Mouse (Mus musculus): ENCODE results near the gene D430041D05Rik. TPM values are rescaled to one million over a fixed set of nuclear protein-coding genes. Genes with fewer than 3 reads are reported as not detected.

D430041D05Rik gene
- polyA plus RNA-seq, 1 experiment, result not detected

- Histone ChIP-seq H3K4me3 (ENCODE audit: insufficient read depth, low read length) (no peak overlapping the region), H3K27ac (ENCODE audit: insufficient read depth, low read depth, low read length) (no peak overlapping the region), H3K4me1 (ENCODE audit: control insufficient read depth, insufficient read depth, low read length) (no peaks in the 10 kb centered on the region)
- no peak for TF ChIP-seq POLR2A (IDR thresholded peaks at IDR 0.05; ENCODE audit: borderline replicate concordance, low read depth, low read length)
Observed at GRCm38 (mm10) chr2:104157831-104158230, 253.0 kb downstream of the D430041D05Rik start.

- no peak overlapping the region for H3K4me3 ChIP-seq (ENCODE audit: insufficient read depth, low read length)
- no peak overlapping the region for H3K27ac ChIP-seq (ENCODE audit: insufficient read depth, low read depth, low read length)
- no peak for TF ChIP-seq CTCF (IDR thresholded peaks at IDR 0.05; ENCODE audit: low read depth, low read length)
- no peak for TF ChIP-seq POLR2A (IDR thresholded peaks at IDR 0.05; ENCODE audit: borderline replicate concordance, low read depth, low read length)
- H3K4me1 ChIP-seq (ENCODE audit: control insufficient read depth, insufficient read depth, low read length), result no peaks in the 10 kb centered on the region
Observed at GRCm38 (mm10) chr2:104153876-104154275, 256.9 kb downstream of the D430041D05Rik start.

- no peak overlapping the region for H3K4me3 ChIP-seq (ENCODE audit: insufficient read depth, low read length)
- TF ChIP-seq POLR2A (IDR thresholded peaks at IDR 0.05; ENCODE audit: borderline replicate concordance, low read depth, low read length) (no peak), CTCF (IDR thresholded peaks at IDR 0.05; ENCODE audit: low read depth, low read length) (no peak)
Observed at GRCm38 (mm10) chr2:104153345-104153744, 257.5 kb downstream of the D430041D05Rik start.

GRCm38 (mm10) chr2:104150608-104151397, 260.0 kb downstream of the D430041D05Rik start:
- no peak overlapping the region for H3K27ac ChIP-seq (ENCODE audit: insufficient read depth, low read depth, low read length)
- no peak overlapping the region for H3K4me3 ChIP-seq (ENCODE audit: insufficient read depth, low read length)
- TF ChIP-seq POLR2A (IDR thresholded peaks at IDR 0.05; ENCODE audit: borderline replicate concordance, low read depth, low read length), result no peak
- TF ChIP-seq CTCF (IDR thresholded peaks at IDR 0.05; ENCODE audit: low read depth, low read length), result no peak
- H3K4me1 ChIP-seq (ENCODE audit: control insufficient read depth, insufficient read depth, low read length), result no peaks in the 10 kb centered on the region

More at GRCm38 (mm10) chr2:104153345-104153744, 257.5 kb downstream of the D430041D05Rik start:
- Histone ChIP-seq H3K27ac (ENCODE audit: insufficient read depth, low read depth, low read length) (no peak overlapping the region), H3K4me1 (ENCODE audit: control insufficient read depth, insufficient read depth, low read length) (no peaks in the 10 kb centered on the region)

- Histone ChIP-seq H3K27ac (ENCODE audit: insufficient read depth, low read depth, low read length) (no peak overlapping the region), H3K4me3 (ENCODE audit: insufficient read depth, low read length) (no peak overlapping the region), H3K4me1 (ENCODE audit: control insufficient read depth, insufficient read depth, low read length) (no peaks in the 10 kb centered on the region)
- no peak for TF ChIP-seq POLR2A (IDR thresholded peaks at IDR 0.05; ENCODE audit: borderline replicate concordance, low read depth, low read length)
- no peak for TF ChIP-seq CTCF (IDR thresholded peaks at IDR 0.05; ENCODE audit: low read depth, low read length)
Observed at GRCm38 (mm10) chr2:104147910-104148561, 262.8 kb downstream of the D430041D05Rik start.

GRCm38 (mm10) chr2:104145983-104146382, 264.8 kb downstream of the D430041D05Rik start:
- no peaks in the 10 kb centered on the region for H3K4me1 ChIP-seq (ENCODE audit: control insufficient read depth, insufficient read depth, low read length)
- no peak overlapping the region for H3K4me3 ChIP-seq (ENCODE audit: insufficient read depth, low read length)
- no peak overlapping the region for H3K27ac ChIP-seq (ENCODE audit: insufficient read depth, low read depth, low read length)
- no peak for TF ChIP-seq POLR2A (IDR thresholded peaks at IDR 0.05; ENCODE audit: borderline replicate concordance, low read depth, low read length)
- TF ChIP-seq CTCF (IDR thresholded peaks at IDR 0.05; ENCODE audit: low read depth, low read length), result no peak

- Histone ChIP-seq H3K4me3 (ENCODE audit: insufficient read depth, low read length) (no peak overlapping the region), H3K27ac (ENCODE audit: insufficient read depth, low read depth, low read length) (no peak overlapping the region), H3K4me1 (ENCODE audit: control insufficient read depth, insufficient read depth, low read length) (no peaks in the 10 kb centered on the region)
- TF ChIP-seq POLR2A (IDR thresholded peaks at IDR 0.05; ENCODE audit: borderline replicate concordance, low read depth, low read length) (no peak), CTCF (IDR thresholded peaks at IDR 0.05; ENCODE audit: low read depth, low read length) (no peak)
Observed at GRCm38 (mm10) chr2:104144004-104144403, 266.8 kb downstream of the D430041D05Rik start.

- Histone ChIP-seq H3K4me3 (ENCODE audit: insufficient read depth, low read length) (no peak overlapping the region), H3K4me1 (ENCODE audit: control insufficient read depth, insufficient read depth, low read length) (no peaks in the 10 kb centered on the region), H3K27ac (ENCODE audit: insufficient read depth, low read depth, low read length) (no peak overlapping the region)
- TF ChIP-seq POLR2A (IDR thresholded peaks at IDR 0.05; ENCODE audit: borderline replicate concordance, low read depth, low read length) (no peak), CTCF (IDR thresholded peaks at IDR 0.05; ENCODE audit: low read depth, low read length) (no peak)
Observed at GRCm38 (mm10) chr2:104142140-104142539, 268.7 kb downstream of the D430041D05Rik start.

GRCm38 (mm10) chr2:104135920-104136319, 274.9 kb downstream of the D430041D05Rik start:
- TF ChIP-seq CTCF (IDR thresholded peaks at IDR 0.05; ENCODE audit: low read depth, low read length) (no peak), POLR2A (IDR thresholded peaks at IDR 0.05; ENCODE audit: borderline replicate concordance, low read depth, low read length) (no peak)
- Histone ChIP-seq H3K27ac (ENCODE audit: insufficient read depth, low read depth, low read length) (no peak overlapping the region), H3K4me1 (ENCODE audit: control insufficient read depth, insufficient read depth, low read length) (no peaks in the 10 kb centered on the region), H3K4me3 (ENCODE audit: insufficient read depth, low read length) (no peak overlapping the region)
